Mouse (Mus musculus): ENCODE results near the gene Nsdhl.

Gene Nsdhl

GRCm38 (mm10) chrX:72917884-72918681, at the start of gene Nsdhl, which contains the start of gene Cetn2:
Gene Nsdhl (plus strand): TSS chrX:72918557.
Gene Cetn2 (minus strand): TSS chrX:72918411.
- peak; percentile 72 to 81 for DNase-seq (ENCODE audit: low spot score in 2 of 2)

DNA sequence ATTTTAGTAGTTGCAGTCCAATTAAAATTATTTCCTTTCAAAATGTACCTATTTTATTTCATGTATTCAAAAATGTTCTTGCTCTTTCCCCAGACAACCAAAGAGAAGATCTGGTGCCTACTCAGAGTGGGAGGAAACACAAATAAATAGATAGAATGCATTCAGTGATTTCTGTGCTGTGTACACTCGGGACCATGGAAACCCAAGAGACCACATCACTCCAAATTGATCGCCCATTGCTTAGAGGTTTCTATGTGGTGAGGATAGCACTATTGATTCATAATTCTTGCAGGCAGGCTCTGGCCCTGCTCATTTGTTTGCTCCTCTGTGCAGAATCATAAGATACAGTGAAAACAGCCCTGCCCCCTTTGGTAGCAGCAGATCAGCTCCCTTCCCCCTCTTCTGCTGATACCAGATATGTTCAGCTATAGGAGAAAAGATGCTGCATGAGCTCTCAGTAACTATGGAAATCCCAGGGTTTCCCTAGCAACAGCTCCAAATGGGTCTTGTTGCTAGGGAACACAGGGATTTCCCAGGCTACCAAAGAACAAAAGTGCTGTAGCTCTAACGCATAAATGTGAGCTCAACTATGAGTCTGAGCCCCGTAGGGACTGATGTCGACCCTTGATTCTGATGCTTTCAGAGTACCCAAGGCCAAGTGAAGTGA, 22.8 kb upstream of the Nsdhl start:
- no peak for DNase-seq (ENCODE audit: low spot score in 2 of 2)

GRCm38 (mm10) chrX:72896055-72896437, 22.3 kb upstream of the Nsdhl start:
- no peak for DNase-seq (ENCODE audit: low spot score in 2 of 2)

DNA sequence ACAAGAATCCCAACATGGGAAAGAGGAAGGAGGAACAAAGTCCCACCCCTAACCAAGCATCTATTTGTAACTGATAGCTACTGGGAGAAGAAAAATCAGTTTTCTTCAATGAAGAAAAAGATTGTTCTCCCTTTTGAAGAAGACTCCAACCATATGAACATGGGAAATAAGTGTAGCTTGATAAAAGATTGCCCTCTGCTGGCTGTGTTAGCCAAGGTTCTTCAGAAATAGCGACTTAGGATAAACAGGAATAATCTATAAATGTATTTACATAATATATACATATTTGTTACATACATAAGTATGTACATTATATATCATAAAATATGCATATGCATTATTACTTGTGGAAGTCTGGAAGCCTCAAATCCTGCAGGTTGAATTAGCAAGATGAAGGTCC, 15.8 kb upstream of the Nsdhl start:
- no peak for DNase-seq (ENCODE audit: low spot score in 2 of 2)

DNA sequence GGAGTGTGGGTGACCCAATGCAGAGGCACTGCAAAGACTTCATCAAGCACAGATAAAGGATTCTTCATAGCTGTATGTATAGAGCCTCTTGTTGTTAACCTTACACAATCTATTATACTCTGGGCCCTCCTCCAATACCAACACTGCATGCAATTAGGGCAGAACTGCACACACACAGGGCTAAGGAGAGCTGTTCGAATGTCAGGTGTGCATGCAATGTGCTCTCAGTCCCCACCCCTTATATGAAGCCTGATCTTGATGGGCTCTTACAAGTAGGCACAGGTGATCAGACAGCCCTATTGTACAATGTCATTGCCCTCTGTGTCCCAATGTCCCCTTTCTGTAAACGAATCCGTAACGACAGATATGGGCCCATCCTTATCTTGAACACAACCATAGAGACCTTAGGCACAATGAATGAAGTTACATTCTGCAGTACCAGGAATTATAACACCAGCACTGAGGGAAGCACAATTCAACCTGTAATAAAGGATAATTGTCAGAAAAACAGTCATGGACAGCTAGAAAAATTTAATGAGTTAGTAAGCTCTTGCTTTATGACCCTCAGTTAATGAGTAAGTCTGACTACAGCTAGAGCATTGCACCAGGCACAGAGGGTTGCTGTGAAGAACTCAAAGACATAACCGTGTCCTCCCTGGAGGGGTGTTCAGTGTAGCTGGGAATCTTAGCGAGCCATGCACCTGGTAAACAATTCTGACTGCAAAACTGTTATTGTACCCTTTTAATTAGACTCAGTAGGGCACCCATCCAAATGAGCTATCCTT, 10.5 kb upstream of the Nsdhl start:
- no peak for DNase-seq (ENCODE audit: low spot score in 2 of 2)

- DNase-seq (ENCODE audit: low spot score in 2 of 2): no peak
Measured at GRCm38 (mm10) chrX:72908404-72908741, 10.0 kb upstream of the Nsdhl start.

DNA sequence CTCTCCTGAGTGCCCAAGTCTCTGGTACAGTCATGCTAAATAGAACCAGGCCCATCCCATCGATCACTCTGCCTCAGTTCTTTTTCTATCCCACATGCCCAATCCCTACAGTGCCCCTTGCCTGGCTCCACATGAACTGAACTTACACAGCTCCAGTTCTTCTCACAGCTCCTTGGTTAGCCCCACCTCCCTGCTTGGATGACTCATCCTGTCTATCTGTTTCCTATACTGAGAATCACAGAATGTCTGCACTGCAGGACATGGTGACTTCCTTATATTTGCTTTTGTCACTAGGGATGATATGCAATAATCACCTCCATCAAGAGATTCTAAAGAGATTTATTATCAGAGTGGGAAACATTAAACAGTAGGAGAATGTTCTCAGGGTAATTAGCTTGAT, 6.7 kb upstream of the Nsdhl start:
- DNase-seq (ENCODE audit: low spot score in 2 of 2): no peak

- DNase-seq (ENCODE audit: low spot score in 2 of 2): no peak
Measured at GRCm38 (mm10) chrX:72918682-72919059, 314 bp downstream of the Nsdhl start.

DNA sequence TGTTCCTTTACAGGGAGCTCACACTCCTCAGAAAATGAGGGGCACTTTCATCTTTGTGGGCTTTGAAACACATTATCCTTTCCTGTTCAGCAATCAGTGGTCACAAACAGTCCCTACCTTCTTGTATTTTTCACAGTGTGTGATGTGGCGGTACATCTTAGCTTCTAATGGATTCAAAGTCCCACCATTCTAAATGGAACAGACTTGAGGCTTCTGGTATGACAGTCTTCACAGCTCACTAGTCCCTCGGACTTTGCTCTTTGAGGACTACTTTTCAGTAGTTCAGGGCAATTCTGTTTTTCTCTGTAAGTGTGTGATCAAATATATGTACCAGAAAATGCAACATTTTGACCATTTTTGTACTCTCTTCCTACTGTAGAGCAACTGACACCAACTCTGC, 3.0 kb downstream of the Nsdhl start:
- DNase-seq (ENCODE audit: low spot score in 2 of 2): no peak

DNA sequence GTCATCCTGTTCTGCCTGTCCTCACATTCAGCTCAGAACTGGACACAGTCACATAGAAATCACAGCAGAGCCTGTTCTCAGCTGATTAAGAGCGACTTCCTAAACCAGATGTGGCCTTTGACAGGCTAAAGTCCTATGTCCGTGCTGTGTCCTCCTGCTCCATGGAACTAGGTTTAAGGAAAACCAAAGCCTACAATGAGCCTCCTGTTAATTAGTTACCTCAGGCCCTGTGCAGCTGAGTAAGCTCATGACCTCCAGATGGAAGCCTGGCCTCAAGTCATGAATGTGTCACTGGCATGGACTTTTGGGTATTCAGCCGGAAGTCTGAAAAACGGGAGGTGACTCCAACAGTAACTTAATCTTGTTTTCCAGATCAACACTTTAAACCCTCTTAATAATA, 35.1 kb downstream of the Nsdhl start:
- DNase-seq (ENCODE audit: low spot score in 2 of 2): no peak

DNA sequence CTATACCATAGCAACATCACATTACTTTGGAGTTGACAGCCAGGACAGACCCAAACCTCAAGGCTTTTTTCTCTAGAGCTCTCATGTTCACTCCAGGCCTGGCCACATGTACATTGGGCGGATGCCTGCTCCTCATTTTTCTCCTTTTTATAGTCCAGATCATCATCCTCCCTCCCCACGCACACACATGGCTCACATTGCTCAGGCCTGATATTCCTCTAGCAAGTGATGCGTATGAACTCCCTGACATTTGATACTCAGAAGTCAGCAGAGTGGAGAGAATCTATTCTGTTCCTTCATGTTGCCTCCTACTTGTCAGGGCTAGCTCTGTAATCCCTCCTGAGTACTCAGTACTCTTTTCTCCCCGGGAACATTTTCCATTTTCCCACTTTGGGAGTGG, 38.1 kb downstream of the Nsdhl start:
- no peak for DNase-seq (ENCODE audit: low spot score in 2 of 2)

DNA sequence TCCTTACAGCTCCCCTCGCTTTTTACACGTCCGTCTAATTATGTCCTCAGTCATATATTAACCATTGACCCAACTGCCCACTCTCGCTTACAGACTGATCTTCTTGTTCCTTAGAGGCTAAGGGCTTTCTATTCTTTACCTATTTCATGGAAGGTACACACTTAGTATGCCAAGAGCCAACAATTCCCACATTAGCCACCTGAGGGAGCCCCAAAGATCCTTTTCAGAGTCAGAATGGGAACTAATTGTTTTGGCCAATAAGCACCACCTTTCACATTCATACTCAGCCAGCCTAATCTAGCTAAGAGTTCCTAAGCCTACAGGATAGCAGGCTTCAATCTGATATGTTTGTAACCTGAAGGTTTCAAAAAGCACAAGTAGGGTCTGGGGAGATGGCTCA, 42.1 kb downstream of the Nsdhl start:
- no peak for DNase-seq (ENCODE audit: low spot score in 2 of 2)

DNA sequence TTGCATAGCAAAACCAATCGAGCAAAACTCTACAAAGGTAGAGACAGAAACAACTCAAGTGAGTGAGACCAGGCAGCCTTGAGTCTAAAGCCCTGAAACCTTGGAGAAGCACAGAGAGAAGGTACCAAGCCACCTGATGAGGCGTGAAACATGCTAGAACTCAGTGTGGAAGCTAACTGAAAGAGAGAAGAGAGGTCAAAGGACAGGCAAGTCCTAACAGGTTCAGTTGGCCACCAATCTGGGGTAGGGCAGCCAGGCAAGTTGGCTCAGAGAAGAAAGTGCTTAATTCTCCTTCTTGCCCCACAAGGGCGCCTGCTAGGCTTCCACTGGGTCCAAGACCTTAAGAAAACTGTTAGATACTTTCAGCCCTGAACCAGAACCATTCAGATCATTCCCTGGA, 43.2 kb downstream of the Nsdhl start:
- no peak for DNase-seq (ENCODE audit: low spot score in 2 of 2)

DNA sequence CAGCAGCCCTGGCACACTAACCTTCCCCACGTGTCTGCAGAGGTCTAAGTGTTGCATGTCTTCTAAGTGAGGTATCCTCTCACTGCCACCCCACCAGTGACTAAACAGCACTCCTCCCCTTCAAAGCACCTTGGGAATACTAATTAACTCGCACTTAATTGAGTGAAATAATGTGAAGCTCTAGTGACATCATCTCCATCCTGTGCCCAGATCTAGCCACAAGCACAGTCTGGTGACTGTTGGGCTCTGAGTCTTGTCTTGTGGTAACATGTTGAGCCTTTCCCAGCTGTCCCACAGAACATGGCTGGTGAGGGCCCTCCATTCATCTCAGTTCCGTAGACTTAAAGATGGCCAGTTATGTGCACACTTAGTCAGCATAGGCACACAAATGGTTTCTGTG, 44.4 kb downstream of the Nsdhl start:
- no peak for DNase-seq (ENCODE audit: low spot score in 2 of 2)

GRCm38 (mm10) chrX:72982831-72983230, 64.5 kb downstream of the Nsdhl start:
- no peak for DNase-seq (ENCODE audit: low spot score in 2 of 2)

DNA sequence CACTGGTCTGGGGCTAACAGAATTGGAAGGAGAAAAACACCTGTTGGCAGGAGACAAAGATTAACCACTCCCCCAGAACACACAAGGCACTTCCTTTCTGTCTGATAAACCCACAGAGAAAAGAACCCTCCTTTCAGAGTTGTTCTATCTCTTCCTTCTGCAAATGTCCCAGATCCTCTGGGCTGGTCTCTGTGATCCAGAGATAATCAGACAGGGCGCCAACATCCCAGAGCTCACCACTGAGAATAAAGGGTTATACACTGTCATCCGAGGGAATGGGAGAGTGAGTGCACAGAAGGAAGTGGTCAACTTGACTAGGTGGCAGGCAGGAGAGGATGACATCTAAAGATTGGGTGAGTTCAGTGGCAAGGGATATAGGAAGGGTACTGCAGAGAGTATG, 67.2 kb downstream of the Nsdhl start:
- DNase-seq (ENCODE audit: low spot score in 2 of 2): no peak

- DNase-seq (ENCODE audit: low spot score in 2 of 2): no peak
Measured at GRCm38 (mm10) chrX:72986841-72987519, 68.6 kb downstream of the Nsdhl start, which contains the start of gene Zfp185. Gene Zfp185 (plus strand): TSS chrX:72987339.

GRCm38 (mm10) chrX:72987520-72987905, 69.2 kb downstream of the Nsdhl start:
- DNase-seq (ENCODE audit: low spot score in 2 of 2): no peak

DNA sequence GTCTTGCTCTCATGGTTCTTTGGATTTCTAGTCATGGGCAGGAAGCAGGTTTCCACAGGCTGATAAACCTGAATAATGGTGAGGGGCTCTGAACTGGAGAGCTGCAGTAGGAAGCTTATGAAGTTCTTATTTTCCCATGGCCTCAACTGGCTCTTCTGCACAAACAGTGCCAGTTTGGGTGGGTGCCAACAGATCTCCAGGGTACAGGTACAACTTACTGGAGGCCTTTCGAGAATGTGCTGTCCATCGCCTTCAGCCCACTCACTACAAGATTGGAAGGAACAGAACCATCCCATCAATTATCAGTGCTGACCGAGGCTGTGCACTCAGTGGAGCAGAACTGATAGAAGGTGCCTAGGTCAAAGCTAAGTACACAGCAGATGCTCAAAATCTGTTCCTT, 70.1 kb downstream of the Nsdhl start:
- no peak for DNase-seq (ENCODE audit: low spot score in 2 of 2)

DNA sequence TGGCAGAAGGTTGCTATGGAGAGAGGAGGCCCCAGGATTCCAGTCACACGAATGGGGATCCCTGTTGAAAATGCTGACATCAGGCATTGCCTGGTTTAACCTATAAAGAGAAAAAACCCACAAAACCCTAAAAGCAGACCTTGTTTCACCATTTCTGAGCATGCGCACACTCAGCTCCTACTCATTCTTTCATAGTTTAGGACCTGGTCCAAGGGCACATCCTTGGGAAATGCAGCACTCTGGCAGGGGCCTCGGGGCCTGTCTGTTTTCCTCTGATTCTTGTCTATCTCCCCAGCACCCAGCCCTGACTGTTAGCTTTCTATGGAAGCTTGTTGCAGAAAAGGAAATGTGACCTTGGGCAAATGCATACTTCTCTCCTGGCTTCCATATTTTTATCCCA, 72.2 kb downstream of the Nsdhl start:
- DNase-seq (ENCODE audit: low spot score in 2 of 2): no peak

DNA sequence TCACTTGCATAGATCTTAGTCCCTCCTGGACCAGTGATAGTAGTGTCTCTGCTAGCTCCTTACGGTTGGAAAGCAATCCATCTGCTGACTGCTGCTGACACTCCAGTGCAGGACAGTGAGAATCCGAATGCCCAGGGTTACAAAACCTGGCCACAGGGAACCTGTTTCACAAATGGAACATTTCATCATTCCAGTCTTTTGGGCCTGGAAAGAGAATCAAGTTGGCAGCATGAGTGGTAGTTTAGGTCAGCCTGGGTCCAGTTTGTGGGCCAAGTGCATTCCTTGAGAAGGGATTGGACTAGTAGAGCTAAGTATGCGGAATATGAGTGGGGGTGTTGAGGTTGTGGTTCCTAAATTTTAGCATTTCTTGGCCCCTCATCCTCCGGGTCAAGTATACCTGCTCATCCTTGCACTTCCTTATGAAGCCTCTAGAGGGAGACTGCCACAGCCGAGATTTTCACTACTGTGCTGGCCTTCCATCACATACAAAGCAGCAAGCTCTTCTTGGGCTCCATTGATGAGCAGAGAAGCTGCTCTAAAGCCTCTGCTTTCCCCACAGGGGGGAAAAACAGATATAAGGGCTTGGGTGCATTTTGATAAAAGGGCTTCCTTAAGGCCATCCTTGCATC, 74.0 kb downstream of the Nsdhl start:
- peak in 1 of 2 experiments; percentile 3 for DNase-seq (ENCODE audit: low spot score in 2 of 2)

DNA sequence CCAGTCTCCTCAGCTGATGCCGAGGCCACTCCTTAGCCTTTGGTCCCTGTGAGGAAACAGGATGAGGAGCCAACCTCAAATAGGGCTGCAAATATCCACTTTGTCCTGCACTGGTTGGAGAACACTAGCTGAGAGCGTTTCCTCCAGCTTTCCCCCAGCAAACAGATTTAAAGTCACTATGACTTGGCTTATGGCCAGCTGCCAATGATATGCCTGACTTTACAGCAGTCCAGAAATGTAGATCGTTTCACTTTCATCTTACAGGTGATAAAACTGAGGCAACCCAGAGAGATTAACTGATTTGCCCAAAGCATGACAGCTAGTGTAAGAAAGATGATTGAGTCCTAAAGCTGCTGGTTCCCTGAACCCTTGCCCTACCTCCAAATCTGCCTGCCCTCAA, 77.2 kb downstream of the Nsdhl start:
- no peak for DNase-seq (ENCODE audit: low spot score in 2 of 2)

All from natural killer cell, adult 2 months (primary cell).